Mouse (Mus musculus): ENCODE results near the gene Galk2. TPM values are rescaled to one million over a fixed set of nuclear protein-coding genes. Genes with fewer than 3 reads are reported as not detected.

The Galk2 gene
- total and polyA plus RNA-seq, 2 experiments from 2014 or later: 25.1 to 53.4 TPM

- DNase-seq (ENCODE audit: low spot score) (no peak), ATAC-seq (ENCODE audit: insufficient read depth, low read depth) (no peak)
- TF ChIP-seq CTCF (IDR thresholded peaks at IDR 0.05; ENCODE audit: low read depth): no peak
- TF ChIP-seq EP300 (IDR thresholded peaks at IDR 0.05; ENCODE audit: low read depth): no peak
- Histone ChIP-seq H3K27me3 (ENCODE audit: control insufficient read depth, insufficient read depth, low read length) (no peaks in the 10 kb centered on the region), H3K4me3 (ENCODE audit: low read depth, low read length) (peak overlapping the region; percentile 92), H3K4me1 (ENCODE audit: control insufficient read depth, insufficient read depth) (no peaks in the 10 kb centered on the region), H3K4me2 (ENCODE audit: low read depth, low read length) (peak overlapping the region; percentile 92), H3K9ac (replicated peaks; ENCODE audit: low read depth, low read length) (no peak overlapping the region), H3K27ac (ENCODE audit: low read depth) (no peak overlapping the region), H3K36me3 (replicated peaks; ENCODE audit: control insufficient read depth, insufficient read depth, low read length) (no peaks in the 10 kb centered on the region), H3K9me3 (replicated peaks; ENCODE audit: control insufficient read depth, low read length) (no peaks in the 10 kb centered on the region)
- 42% methylated on average over 3 of the region's 3 CpGs for WGBS
These were observed 1.2 kb upstream of the Galk2 start for GRCm38 (mm10) chr2:125857707-125858106.

DNA sequence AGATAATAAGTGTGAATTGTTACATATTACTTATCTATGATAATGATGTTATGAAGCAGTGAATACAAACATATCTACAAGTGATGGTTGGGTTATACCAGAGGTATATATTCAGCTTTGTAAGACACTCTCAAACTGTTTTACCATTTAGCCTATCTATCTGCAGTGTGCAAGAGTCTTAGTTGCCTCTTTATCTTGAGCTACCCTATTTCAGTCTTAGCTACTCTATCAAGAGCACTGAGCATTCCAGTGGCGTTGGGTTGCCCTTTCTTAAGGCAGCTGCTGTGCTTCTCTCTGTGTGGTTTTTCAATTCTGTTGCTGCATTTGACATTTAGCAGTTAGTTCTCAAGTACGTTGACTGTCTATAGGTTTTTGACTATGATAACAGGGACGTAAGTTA, 4.9 kb downstream of the Galk2 start:
- DNase-seq (ENCODE audit: low spot score) (no peak), ATAC-seq (ENCODE audit: insufficient read depth, low read depth) (no peak)
- Histone ChIP-seq H3K27me3 (ENCODE audit: control insufficient read depth, insufficient read depth, low read length) (no peaks in the 10 kb centered on the region), H3K9ac (replicated peaks; ENCODE audit: low read depth, low read length) (no peak overlapping the region), H3K4me2 (ENCODE audit: low read depth, low read length) (no peak overlapping the region), H3K4me1 (ENCODE audit: control insufficient read depth, insufficient read depth) (peaks cover 3% of the 10 kb centered on the region; the same call in 1 of the 2 replicates), H3K27ac (ENCODE audit: low read depth) (no peak overlapping the region), H3K4me3 (ENCODE audit: low read depth, low read length) (no peak overlapping the region), H3K36me3 (replicated peaks; ENCODE audit: control insufficient read depth, insufficient read depth, low read length) (no peaks in the 10 kb centered on the region), H3K9me3 (replicated peaks; ENCODE audit: control insufficient read depth, low read length) (no peaks in the 10 kb centered on the region)
- WGBS: 64% methylated on average over 3 of the region's 3 CpGs
- TF ChIP-seq CTCF (IDR thresholded peaks at IDR 0.05; ENCODE audit: low read depth): no peak
- TF ChIP-seq EP300 (IDR thresholded peaks at IDR 0.05; ENCODE audit: low read depth): no peak

DNA sequence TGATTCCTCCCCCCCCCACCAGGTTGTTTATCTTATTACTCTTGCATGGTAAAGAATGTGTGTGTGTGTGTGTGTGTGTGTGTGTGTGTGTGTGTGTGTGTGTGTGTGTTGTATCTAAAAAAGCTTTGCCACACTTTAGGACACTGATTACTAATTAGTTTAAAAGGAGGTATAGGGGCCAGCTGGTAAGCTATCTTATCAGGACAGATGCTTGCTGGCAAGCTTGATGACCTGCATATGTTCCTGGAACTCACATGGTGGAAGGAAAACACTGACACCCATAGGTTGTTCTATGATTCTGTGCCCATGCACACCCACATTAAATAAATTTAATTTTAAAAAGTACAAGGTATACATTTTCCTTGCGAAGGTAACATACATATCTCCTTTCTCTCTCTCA, 5.6 kb downstream of the Galk2 start:
- Histone ChIP-seq H3K4me1 (ENCODE audit: control insufficient read depth, insufficient read depth) (peaks cover 3% of the 10 kb centered on the region; the same call in 1 of the 2 replicates), H3K4me2 (ENCODE audit: low read depth, low read length) (no peak overlapping the region), H3K9ac (replicated peaks; ENCODE audit: low read depth, low read length) (no peak overlapping the region), H3K27me3 (ENCODE audit: control insufficient read depth, insufficient read depth, low read length) (no peaks in the 10 kb centered on the region), H3K9me3 (replicated peaks; ENCODE audit: control insufficient read depth, low read length) (no peaks in the 10 kb centered on the region), H3K4me3 (ENCODE audit: low read depth, low read length) (no peak overlapping the region), H3K27ac (ENCODE audit: low read depth) (no peak overlapping the region), H3K36me3 (replicated peaks; ENCODE audit: control insufficient read depth, insufficient read depth, low read length) (no peaks in the 10 kb centered on the region)
- no peak for TF ChIP-seq CTCF (IDR thresholded peaks at IDR 0.05; ENCODE audit: low read depth)
- TF ChIP-seq EP300 (IDR thresholded peaks at IDR 0.05; ENCODE audit: low read depth): no peak
- DNase-seq (ENCODE audit: low spot score) (no peak), ATAC-seq (ENCODE audit: insufficient read depth, low read depth) (no peak)
- 83% methylated on average over 1 of the region's 1 CpGs for WGBS

- Histone ChIP-seq H3K4me1 (ENCODE audit: control insufficient read depth, insufficient read depth) (peaks cover 3% of the 10 kb centered on the region; the same call in 1 of the 2 replicates), H3K4me3 (ENCODE audit: low read depth, low read length) (peak overlapping the region; percentile 59), H3K9me3 (replicated peaks; ENCODE audit: control insufficient read depth, low read length) (no peaks in the 10 kb centered on the region), H3K27me3 (ENCODE audit: control insufficient read depth, insufficient read depth, low read length) (no peaks in the 10 kb centered on the region), H3K4me2 (ENCODE audit: low read depth, low read length) (peak overlapping the region; percentile 70), H3K27ac (ENCODE audit: low read depth) (no peak overlapping the region), H3K36me3 (replicated peaks; ENCODE audit: control insufficient read depth, insufficient read depth, low read length) (no peaks in the 10 kb centered on the region), H3K9ac (replicated peaks; ENCODE audit: low read depth, low read length) (no peak overlapping the region; the same call in 1 of the 2 replicates)
- no peak for DNase-seq (ENCODE audit: low spot score)
- no peak for ATAC-seq (ENCODE audit: insufficient read depth, low read depth)
- TF ChIP-seq CTCF (IDR thresholded peaks at IDR 0.05; ENCODE audit: low read depth): no peak
- no peak for TF ChIP-seq EP300 (IDR thresholded peaks at IDR 0.05; ENCODE audit: low read depth)
These were observed 6.7 kb downstream of the Galk2 start for GRCm38 (mm10) chr2:125865585-125865984.

DNA sequence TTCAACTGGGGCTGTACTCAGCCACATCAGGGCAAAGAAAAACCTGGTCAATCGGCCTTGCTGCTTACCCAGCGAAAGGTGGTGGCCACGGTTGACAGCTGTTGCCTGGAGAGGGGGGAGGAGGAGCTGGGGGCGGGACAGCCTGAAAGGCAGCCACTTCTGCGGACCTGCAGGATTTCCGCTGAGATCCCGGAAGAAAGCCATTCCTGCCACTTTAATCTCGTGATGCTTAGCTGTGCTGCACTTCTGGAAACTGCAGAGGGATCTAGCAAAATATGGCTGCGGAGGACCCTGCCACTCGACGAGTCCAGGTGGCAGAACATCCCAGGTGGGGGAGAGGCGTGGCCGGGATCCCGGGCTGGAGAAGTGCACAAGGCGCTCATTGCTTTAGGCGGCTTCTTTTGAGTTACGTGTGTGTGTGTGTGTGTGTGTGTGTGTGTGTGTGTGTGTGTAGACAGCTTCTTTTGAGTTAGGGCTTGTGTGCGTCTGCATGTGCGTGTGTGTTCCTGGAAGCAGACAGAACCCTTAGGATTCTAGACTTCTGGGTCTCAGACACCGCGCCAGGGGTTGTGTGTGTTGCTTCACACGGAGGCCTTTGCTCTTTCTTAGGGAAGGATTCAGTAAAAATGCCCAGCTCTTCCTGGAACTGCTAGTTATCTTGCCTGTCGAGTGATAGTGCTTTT, 7.3 kb downstream of the Galk2 start:
- DNase-seq (ENCODE audit: low spot score): peak; percentile 84
- H3K9ac ChIP-seq (replicated peaks; ENCODE audit: low read depth, low read length): peak overlapping the region; percentile 59
- peak overlapping the region; percentile 1; the same call in 1 of the 2 replicates for H3K27ac ChIP-seq (ENCODE audit: low read depth)
- H3K4me2 ChIP-seq (ENCODE audit: low read depth, low read length): peak overlapping the region; percentile 70
- ATAC-seq (ENCODE audit: insufficient read depth, low read depth): peak; percentile 91
- WGBS: 3% methylated on average over 23 of the region's 23 CpGs
- H3K9me3 ChIP-seq (replicated peaks; ENCODE audit: control insufficient read depth, low read length): no peaks in the 10 kb centered on the region
- H3K36me3 ChIP-seq (replicated peaks; ENCODE audit: control insufficient read depth, insufficient read depth, low read length): no peaks in the 10 kb centered on the region
- TF ChIP-seq EP300 (IDR thresholded peaks at IDR 0.05; ENCODE audit: low read depth) (no peak), CTCF (IDR thresholded peaks at IDR 0.05; ENCODE audit: low read depth) (no peak)
- H3K4me1 ChIP-seq (ENCODE audit: control insufficient read depth, insufficient read depth): peaks cover 3% of the 10 kb centered on the region; the same call in 1 of the 2 replicates
- H3K27me3 ChIP-seq (ENCODE audit: control insufficient read depth, insufficient read depth, low read length): no peaks in the 10 kb centered on the region
- peak overlapping the region; percentile 59 for H3K4me3 ChIP-seq (ENCODE audit: low read depth, low read length)

DNA sequence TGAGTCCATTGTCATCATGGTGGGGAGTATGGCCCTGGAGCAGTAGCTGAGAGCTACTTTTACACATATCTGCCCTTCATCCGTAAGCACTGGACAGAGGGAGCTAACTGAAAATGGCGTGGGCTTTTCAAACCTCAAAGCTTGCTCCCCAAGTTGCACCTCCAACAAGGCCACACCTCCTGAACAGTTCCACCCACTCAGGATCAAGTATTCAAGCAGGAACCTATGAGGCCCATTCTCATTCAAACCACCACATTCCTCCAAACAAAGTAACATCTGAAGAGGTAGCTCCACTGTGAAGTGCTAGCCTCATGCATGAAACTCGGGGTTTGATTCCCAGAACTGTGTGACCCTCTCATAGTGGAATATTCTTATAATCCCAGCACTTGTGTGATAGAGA, 9.4 kb downstream of the Galk2 start:
- no peak overlapping the region for H3K9ac ChIP-seq (replicated peaks; ENCODE audit: low read depth, low read length)
- no peak overlapping the region for H3K4me3 ChIP-seq (ENCODE audit: low read depth, low read length)
- ATAC-seq (ENCODE audit: insufficient read depth, low read depth) (no peak), DNase-seq (ENCODE audit: low spot score) (no peak)
- H3K9me3 ChIP-seq (replicated peaks; ENCODE audit: control insufficient read depth, low read length): no peaks in the 10 kb centered on the region
- H3K4me2 ChIP-seq (ENCODE audit: low read depth, low read length): no peak overlapping the region
- 78% methylated on average over 3 of the region's 3 CpGs for WGBS
- H3K36me3 ChIP-seq (replicated peaks; ENCODE audit: control insufficient read depth, insufficient read depth, low read length): no peaks in the 10 kb centered on the region
- no peak for TF ChIP-seq CTCF (IDR thresholded peaks at IDR 0.05; ENCODE audit: low read depth)
- no peak for TF ChIP-seq EP300 (IDR thresholded peaks at IDR 0.05; ENCODE audit: low read depth)
- H3K27me3 ChIP-seq (ENCODE audit: control insufficient read depth, insufficient read depth, low read length): no peaks in the 10 kb centered on the region
- no peak overlapping the region for H3K27ac ChIP-seq (ENCODE audit: low read depth)
- H3K4me1 ChIP-seq (ENCODE audit: control insufficient read depth, insufficient read depth): peaks cover 3% of the 10 kb centered on the region; the same call in 1 of the 2 replicates
